In genomic region chr12:89812550-89813207, GRCm38 (mm10) we compare ENCODE assay signal across 8 mouse cellular contexts.
DNase-seq lines count a peak whose midpoint lies in the region; ATAC-seq and TF ChIP-seq lines count a peak whose summit lies in the region.

No protein-coding gene starts in this region.

- no peak for TF ChIP-seq CTCF in cortical plate, adult 2 months (IDR thresholded peaks at IDR 0.05; ENCODE audit: extremely low read depth, insufficient read depth, low read length)

- no peaks in the 10 kb centered on the region for H3K36me3 ChIP-seq in kidney, embryonic 15.5 days
- no peaks in the 10 kb centered on the region for H3K36me3 ChIP-seq in hindbrain, embryonic 12.5 days
- H3K36me3 ChIP-seq in midbrain, embryonic 13.5 days: no peaks in the 10 kb centered on the region

- under 1% methylated on average over 17 of the region's 17 CpGs for WGBS in kidney, embryonic 15.5 days
- WGBS in hindbrain, embryonic 12.5 days: 2% methylated on average over 17 of the region's 17 CpGs
- under 1% methylated on average over 17 of the region's 17 CpGs for WGBS in midbrain, embryonic 13.5 days

- peaks cover 28% of the 10 kb centered on the region for H3K27me3 ChIP-seq in kidney, embryonic 15.5 days
- H3K27me3 ChIP-seq in hindbrain, embryonic 12.5 days: peaks cover 19% of the 10 kb centered on the region; the same call in 1 of the 2 replicates
- H3K27me3 ChIP-seq in midbrain, embryonic 13.5 days: peaks cover 21% of the 10 kb centered on the region

- no peak overlapping the region for H3K27ac ChIP-seq in kidney, embryonic 15.5 days
- no peak overlapping the region for H3K27ac ChIP-seq in cortical plate, adult 2 months (ENCODE audit: insufficient read depth, low read length)
- H3K27ac ChIP-seq in hindbrain, embryonic 12.5 days: peak overlapping the region; percentile 64; the same call in 1 of the 2 replicates
- peak overlapping the region; percentile 39; the same call in 1 of the 2 replicates for H3K27ac ChIP-seq in midbrain, embryonic 13.5 days

- H3K9ac ChIP-seq in kidney, embryonic 15.5 days: 0 out of 2 replicates have a peak overlapping the region, but pooled peaks have one; percentile 3
- peak overlapping the region; percentile 48 for H3K9ac ChIP-seq in hindbrain, embryonic 12.5 days
- H3K9ac ChIP-seq in midbrain, embryonic 13.5 days (replicated peaks): peak overlapping the region; percentile 68

- no peak for DNase-seq in kidney, adult 9 months
- DNase-seq in T-cell, adult 2 months (ENCODE audit: low spot score): no peak
- DNase-seq in kidney, adult 8-10 months: no peak
- no peak for DNase-seq in left cerebral cortex, adult 8-10 months (ENCODE audit: low spot score in 2 of 2)

- H3K4me3 ChIP-seq in kidney, embryonic 15.5 days (replicated peaks): peak overlapping the region; percentile 50
- peak overlapping the region; percentile 52 for H3K4me3 ChIP-seq in cortical plate, adult 2 months (ENCODE audit: insufficient read depth, low read length)
- peak overlapping the region; percentile 46 for H3K4me3 ChIP-seq in hindbrain, embryonic 12.5 days
- peak overlapping the region; percentile 50 for H3K4me3 ChIP-seq in midbrain, embryonic 13.5 days (replicated peaks)

- H3K9me3 ChIP-seq in kidney, embryonic 15.5 days (replicated peaks): no peaks in the 10 kb centered on the region
- no peaks in the 10 kb centered on the region for H3K9me3 ChIP-seq in hindbrain, embryonic 12.5 days (replicated peaks)
- H3K9me3 ChIP-seq in midbrain, embryonic 13.5 days: no peaks in the 10 kb centered on the region

- peak overlapping the region; percentile 91 for H3K4me2 ChIP-seq in kidney, embryonic 15.5 days
- H3K4me2 ChIP-seq in hindbrain, embryonic 12.5 days (replicated peaks): peak overlapping the region; percentile 72
- peak overlapping the region; percentile 90 for H3K4me2 ChIP-seq in midbrain, embryonic 13.5 days (replicated peaks)

- no peak for ATAC-seq in kidney, embryonic 15.5 days (replicated peaks; ENCODE audit: low FRiP score)
- no peak for ATAC-seq in hindbrain, embryonic 12.5 days (ENCODE audit: low FRiP score)
- ATAC-seq in midbrain, embryonic 13.5 days: no peak; the same call in 1 of the 2 replicates

- H3K4me1 ChIP-seq in kidney, embryonic 15.5 days: peaks cover 19% of the 10 kb centered on the region
- H3K4me1 ChIP-seq in cortical plate, adult 2 months (ENCODE audit: control insufficient read depth, insufficient read depth, low read length): peaks cover 2% of the 10 kb centered on the region; the same call in 1 of the 2 replicates
- peaks cover 30% of the 10 kb centered on the region for H3K4me1 ChIP-seq in hindbrain, embryonic 12.5 days
- H3K4me1 ChIP-seq in midbrain, embryonic 13.5 days (replicated peaks): peaks cover 42% of the 10 kb centered on the region

- TF ChIP-seq POLR2A in cortical plate, adult 2 months (IDR thresholded peaks at IDR 0.05; ENCODE audit: extremely low read depth, insufficient read depth, low read length): no peak

Comparison
In these comparisons a context has a peak if more than half of its experiments do, and no peak if none do; other contexts are left out.
1. H3K27ac ChIP-seq: peak in hindbrain, embryonic 12.5 days (single experiment) and midbrain, embryonic 13.5 days (single experiment); none in kidney, embryonic 15.5 days (single experiment) and cortical plate, adult 2 months (single experiment).
2. H3K9ac ChIP-seq: peak in every context shown above with its lines; median percentile 68 in midbrain, embryonic 13.5 days; 48 in hindbrain, embryonic 12.5 days; 3 in kidney, embryonic 15.5 days.
3. Peak in every context shown above with its lines, with median percentiles within 50 percentile points of each other: H3K4me2 ChIP-seq and H3K4me3 ChIP-seq.